Mouse (Mus musculus): ENCODE measurements around the gene Cdhr5.

The Cdhr5 gene

DNA sequence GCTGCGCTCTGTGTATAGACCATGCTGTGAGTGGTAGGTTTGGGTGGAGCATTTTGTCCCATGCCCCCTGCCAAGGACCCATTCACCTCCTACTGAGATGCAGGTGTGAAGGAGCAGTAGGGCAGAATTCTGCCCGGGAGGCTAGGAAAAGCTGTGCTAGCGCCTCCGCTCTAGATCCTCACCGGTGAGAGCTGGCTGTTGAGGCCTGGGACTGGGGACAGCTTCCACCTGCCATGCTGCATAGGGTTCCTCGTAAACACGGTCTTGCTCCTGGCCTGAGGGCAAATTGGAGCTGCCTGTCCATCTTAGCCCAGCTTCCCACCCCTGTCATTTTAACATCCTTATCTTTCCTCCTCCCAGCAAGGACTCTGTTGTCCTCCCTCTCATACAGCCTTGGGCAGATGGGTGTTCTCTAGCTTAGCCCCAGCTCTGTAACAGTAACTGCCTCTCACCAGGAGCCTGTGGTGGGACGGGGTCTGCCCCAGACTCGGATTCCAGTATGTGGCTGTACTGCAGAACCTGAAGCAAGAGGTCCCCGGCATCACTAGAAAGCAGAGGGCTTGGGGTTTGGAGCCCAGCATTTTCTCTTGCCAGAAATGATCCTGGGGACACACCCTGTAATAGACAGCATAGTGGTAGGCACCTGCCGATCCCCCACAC is 12.4 kb downstream of the Cdhr5 start:
- no peak for TF ChIP-seq GATA4 (IDR thresholded peaks at IDR 0.05; ENCODE audit: insufficient replicate concordance, low read length)

- TF ChIP-seq GATA4 (IDR thresholded peaks at IDR 0.05; ENCODE audit: insufficient replicate concordance, low read length) = no peak
These were observed 12.9 kb downstream of the Cdhr5 start for GRCm38 (mm10) chr7:141263640-141264039.

DNA sequence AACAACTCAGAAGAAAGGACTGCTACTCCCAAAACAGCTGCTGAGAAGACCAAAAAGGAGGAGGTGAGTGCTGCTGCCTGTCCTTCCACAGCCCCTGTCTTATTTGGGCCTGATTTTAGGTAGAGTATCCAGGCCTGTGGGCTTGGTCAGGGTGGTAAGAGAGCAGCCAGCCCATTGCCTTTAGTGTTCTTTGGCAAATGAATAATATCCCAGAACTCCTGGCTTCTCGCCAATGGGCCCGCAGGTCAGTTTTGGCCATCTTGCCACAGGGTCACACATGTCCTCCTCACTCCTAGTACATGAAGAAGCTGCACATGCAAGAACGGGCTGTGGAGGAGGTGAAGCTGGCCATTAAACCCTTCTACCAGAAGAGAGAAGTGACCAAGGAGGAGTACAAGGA is 15.1 kb downstream of the Cdhr5 start:
- TF ChIP-seq GATA4 (IDR thresholded peaks at IDR 0.05; ENCODE audit: insufficient replicate concordance, low read length) = no peak

DNA sequence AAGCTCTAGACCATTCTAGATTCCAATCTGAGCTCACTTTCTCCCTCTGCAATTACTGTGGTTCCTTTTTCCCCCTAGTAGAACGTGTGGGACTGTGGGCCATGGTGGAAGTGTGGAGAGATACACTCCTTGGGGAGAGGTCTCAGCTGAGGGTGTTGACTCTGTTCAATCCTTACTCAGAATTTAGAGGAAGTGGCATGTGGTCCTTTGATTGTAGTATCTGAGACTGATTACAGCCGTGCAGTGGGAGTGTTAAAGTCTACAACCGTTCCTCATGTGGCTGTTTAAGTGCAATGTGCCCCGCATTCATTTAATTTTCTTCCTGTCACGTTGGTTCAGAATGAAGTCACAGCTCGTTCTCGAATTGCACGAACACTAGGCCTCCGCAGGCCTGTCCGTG is 20.4 kb downstream of the Cdhr5 start:
- TF ChIP-seq GATA4 (IDR thresholded peaks at IDR 0.05; ENCODE audit: insufficient replicate concordance, low read length) = no peak

- no peak for TF ChIP-seq GATA4 (IDR thresholded peaks at IDR 0.05; ENCODE audit: insufficient replicate concordance, low read length)
These were observed 45.0 kb downstream of the Cdhr5 start for GRCm38 (mm10) chr7:141231551-141231950.

- no peak for TF ChIP-seq GATA4 (IDR thresholded peaks at IDR 0.05; ENCODE audit: insufficient replicate concordance, low read length)
These were observed 45.5 kb downstream of the Cdhr5 start for GRCm38 (mm10) chr7:141231111-141231510.

- no peak for TF ChIP-seq GATA4 (IDR thresholded peaks at IDR 0.05; ENCODE audit: insufficient replicate concordance, low read length)
These were observed 46.0 kb downstream of the Cdhr5 start for GRCm38 (mm10) chr7:141230570-141230969.

GRCm38 (mm10) chr7:141229702-141230101 is 46.9 kb downstream of the Cdhr5 start:
- TF ChIP-seq GATA4 (IDR thresholded peaks at IDR 0.05; ENCODE audit: insufficient replicate concordance, low read length) = no peak

- TF ChIP-seq GATA4 (IDR thresholded peaks at IDR 0.05; ENCODE audit: insufficient replicate concordance, low read length) = peak; percentile 21; the same call in 1 of the 2 replicates
These were observed 48.1 kb downstream of the Cdhr5 start, which contains the start of gene Phrf1 for GRCm38 (mm10) chr7:141228279-141229067. Phrf1 (plus strand) TSS chr7:141228784.

- TF ChIP-seq GATA4 (IDR thresholded peaks at IDR 0.05; ENCODE audit: insufficient replicate concordance, low read length) = no peak
These were observed 48.8 kb downstream of the Cdhr5 start for GRCm38 (mm10) chr7:141227796-141228195.

- TF ChIP-seq GATA4 (IDR thresholded peaks at IDR 0.05; ENCODE audit: insufficient replicate concordance, low read length) = no peak
These were observed 50.1 kb downstream of the Cdhr5 start for GRCm38 (mm10) chr7:141226535-141226934.

GRCm38 (mm10) chr7:141222696-141223215 is 53.8 kb downstream of the Cdhr5 start:
- no peak for TF ChIP-seq GATA4 (IDR thresholded peaks at IDR 0.05; ENCODE audit: insufficient replicate concordance, low read length)

DNA sequence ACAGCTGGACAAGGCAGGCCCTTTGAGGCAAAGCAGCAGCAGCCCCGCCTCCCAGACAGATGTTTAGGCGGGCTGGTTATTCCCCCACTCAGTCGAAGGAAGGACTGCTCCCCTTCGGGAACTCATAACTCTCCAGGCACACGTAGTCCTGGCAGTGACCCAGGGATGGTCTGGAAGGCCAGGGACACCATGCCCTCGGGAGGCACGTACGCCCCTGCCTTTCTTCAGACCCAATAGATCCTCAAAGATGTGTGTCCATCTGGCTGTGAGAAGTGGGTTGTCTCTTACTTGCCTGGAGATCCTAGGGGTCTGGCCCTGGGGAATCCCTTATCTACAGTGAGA is 54.5 kb downstream of the Cdhr5 start:
- no peak for TF ChIP-seq GATA4 (IDR thresholded peaks at IDR 0.05; ENCODE audit: insufficient replicate concordance, low read length)

GRCm38 (mm10) chr7:141221249-141222125 is 55.1 kb downstream of the Cdhr5 start:
- no peak for TF ChIP-seq GATA4 (IDR thresholded peaks at IDR 0.05; ENCODE audit: insufficient replicate concordance, low read length)

- TF ChIP-seq GATA4 (IDR thresholded peaks at IDR 0.05; ENCODE audit: insufficient replicate concordance, low read length) = no peak
These were observed 56.2 kb downstream of the Cdhr5 start for GRCm38 (mm10) chr7:141220377-141220776.

Data from liver, adult (tissue).